Mouse (Mus musculus) CD4-positive helper T cell, adult 2 months (primary cell): ENCODE measurements around the gene Sptbn4.

Experiments used
- DNase-seq: peaks from one replicate; pipeline ENCODE4 v3.0.0-alpha.2; 2012; ENCODE audit warnings: low read depth, missing footprints, low spot score

Gene Sptbn4

DNA sequence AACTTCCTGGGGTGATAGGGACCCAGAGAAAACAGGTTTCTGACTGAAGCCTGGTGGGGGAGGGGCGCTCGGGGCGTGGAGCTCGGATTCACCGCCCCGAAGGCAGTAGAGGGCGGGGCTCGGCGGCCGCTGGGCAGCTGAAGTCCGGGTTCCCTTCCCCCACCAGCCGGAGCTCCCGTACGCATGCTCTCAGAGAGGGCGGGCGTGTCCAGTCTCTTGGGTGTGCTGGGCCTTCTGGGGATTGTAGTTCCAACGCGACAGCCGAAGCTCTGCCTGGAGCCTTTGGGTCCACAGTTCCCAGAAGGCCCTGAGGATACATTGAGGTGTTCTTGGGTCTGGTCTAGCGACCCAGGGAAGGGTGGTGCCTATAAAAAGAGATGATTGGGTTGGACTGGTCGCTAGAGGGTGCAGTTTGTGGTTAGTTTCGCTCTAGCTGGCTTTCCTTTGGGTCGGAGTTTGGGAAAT is 27.0 kb upstream of the Sptbn4 start:
- peak; percentile 98 for DNase-seq

DNA sequence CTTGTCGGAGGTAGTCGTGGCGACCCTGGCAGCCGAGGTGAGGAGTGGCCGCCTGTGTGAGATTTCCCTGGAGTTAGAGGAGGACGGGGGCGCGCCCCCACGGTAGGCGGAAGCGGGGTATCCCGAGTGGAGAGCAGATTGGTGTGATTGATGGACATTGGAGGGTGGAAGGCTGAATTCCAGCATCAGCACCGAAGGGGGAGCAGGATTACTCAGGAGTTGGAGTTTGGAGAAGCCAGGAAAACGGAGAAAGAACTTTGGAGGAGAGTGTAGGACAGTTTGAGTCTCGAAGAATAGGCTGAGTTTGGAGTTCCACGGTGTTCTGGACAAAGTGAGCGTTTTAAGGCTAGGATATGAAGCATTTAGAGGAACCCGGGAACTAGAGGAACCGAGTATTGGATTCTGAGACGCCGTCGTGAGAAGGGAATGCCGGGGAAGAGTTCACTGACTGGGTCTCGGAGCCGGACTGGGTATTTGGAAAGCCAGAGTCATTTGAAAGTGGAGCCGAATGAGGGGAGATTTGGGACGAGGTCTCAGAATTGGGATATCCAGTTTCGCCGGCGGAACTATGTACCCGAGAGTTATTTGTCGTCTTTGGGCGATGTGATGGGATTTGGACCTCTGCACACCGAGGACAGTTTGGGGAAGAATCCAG is 26.5 kb upstream of the Sptbn4 start:
- no peak for DNase-seq

DNA sequence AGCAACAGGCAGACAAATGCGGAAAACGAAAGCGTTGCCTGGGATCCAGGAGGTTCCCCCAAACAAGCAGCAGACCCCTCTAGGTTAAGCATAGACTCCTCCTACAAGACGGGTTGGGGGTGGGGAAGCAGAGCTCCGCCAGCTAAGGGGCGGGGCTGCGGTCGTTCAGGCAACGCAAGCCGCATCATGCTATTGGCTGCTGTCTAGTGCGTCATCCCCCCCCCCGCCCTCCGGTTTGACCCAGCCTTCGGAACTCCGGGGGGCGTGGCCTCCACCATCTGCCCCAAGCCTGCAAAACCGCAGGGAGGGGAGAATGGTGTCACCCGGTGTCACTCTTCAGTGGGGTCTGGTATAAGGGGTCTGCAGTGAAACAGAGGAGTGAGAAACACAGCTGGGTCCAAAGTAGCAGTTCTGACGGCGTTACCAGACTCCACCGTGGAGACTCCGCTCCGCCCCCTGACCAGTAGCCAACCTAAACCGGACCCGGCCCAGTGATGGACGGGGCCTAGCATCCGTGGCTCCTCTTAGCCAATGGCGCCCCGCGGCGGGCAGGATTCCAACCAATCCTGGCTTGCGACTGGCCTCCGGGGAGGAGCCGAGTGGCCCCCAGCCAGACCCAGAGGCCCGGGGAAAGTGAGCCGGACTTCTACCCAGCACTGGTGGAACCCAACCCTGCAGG is 25.8 kb upstream of the Sptbn4 start, which contains the start of gene Sertad3:
Gene Sertad3, plus strand, starts transcription at position 613 of the 679 bp plus-strand sequence.
- DNase-seq, result peak; percentile 99

DNA sequence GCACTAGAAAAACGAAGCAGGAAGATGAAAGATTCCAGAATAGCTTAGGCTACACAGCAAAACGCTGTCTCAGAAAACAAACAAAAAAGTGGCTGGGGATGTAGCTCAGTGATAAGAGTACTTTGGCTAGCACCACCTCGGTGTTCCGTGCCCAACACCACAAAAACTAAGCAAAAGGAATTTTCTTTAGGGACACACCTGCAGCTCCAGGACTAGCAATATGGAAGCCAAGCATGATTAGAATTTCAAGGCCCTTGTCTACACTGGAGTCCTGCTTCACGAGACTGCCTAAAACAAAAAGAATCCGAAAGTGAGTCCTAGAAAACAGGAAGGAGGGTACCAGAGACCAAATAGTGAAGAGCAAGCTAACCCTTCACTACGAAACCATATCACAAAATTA is 25.1 kb upstream of the Sptbn4 start:
- DNase-seq, result peak; percentile 53

DNA sequence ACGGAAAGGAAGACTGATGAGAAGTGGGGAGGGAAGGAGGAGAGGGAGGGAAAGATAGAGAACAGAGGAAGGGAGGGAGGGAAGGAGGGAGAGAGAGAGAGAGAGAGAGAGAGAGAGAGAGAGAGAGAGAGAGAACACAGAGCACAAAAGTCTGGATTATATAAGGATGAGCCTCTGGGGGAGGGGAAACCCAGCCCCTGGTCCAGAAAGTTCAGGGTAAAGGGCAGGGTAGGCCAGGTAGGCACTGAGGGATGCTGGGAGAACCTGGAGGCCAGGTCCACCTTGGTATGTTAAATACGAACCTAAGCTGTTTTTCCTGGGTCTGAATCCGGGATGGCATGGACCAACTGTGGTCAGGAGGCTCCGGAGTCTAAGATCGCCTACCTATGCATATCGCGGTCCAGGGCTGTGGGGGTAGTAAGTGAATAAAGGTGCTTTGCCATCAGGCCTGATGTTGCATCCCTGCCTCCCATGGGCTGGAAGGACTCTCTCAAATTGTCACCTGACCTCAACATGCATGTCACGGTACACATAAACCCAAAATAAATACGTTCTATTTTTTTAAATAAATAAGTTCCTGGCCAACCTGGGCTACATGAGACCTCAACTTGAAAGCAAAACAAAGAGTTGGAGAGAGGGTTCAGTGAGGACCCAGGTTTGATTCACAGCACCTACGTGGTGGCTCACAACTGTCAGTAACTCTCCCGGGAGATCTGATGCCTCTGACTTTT is 24.1 kb upstream of the Sptbn4 start:
- peak; percentile 11 for DNase-seq

DNA sequence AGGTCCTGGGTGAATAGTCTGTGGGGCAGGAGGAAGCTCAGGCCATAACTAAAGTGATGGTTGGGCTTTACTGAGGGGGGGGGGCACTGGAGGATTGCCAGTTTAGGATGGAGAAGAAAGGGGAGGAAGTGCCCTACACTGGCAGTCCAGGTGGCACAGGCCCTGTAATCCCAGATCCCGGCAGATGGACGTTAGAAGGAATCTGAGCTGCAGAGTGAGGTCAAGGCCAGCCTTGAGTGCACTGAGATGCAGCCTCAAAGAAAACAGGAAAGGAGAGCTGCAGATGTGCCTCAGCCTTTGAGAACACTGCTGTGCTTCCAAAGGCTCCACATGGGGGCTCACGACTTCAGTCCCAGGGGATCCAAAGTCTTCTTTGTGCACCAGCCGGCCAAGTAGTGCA is 20.2 kb upstream of the Sptbn4 start:
- no peak for DNase-seq

DNA sequence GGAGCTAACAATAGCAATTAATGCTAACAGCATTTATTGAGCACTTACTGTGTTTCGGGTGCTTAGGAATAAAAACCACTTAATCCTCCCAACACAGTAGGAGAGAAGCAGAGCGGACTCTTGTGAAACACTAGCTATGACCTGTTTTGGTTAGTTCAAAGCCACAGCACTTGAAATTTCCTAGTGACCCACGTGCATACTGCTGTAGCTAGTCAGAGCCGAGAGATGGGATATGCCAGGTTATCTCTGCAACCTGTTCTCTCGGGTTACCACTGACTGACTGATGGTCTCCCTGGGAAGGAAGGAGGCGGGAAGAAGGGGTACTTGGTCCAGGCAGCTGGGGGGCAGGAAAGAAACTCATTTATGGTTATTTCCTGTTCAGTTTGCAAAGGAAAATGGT is 13.0 kb upstream of the Sptbn4 start:
- DNase-seq, result no peak

DNA sequence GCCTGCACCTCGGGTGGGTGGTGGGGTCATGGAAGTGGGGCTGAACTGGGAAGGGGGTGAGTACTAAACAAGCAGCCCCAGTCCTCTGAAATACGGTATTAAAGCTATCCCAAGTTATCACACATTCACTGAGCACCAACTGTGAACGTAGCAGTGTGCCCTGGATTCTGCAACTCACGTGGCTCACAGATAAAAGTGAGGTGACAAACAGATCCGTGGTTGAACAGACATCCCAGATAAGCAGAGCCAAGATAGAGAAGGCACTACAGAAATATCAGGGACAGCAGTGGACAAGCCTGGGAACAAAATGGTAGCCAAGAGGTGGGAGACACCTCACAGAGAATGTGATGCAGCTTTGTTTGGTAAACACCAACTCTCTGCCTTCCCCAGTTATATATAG is 12.2 kb upstream of the Sptbn4 start:
- no peak for DNase-seq

DNA sequence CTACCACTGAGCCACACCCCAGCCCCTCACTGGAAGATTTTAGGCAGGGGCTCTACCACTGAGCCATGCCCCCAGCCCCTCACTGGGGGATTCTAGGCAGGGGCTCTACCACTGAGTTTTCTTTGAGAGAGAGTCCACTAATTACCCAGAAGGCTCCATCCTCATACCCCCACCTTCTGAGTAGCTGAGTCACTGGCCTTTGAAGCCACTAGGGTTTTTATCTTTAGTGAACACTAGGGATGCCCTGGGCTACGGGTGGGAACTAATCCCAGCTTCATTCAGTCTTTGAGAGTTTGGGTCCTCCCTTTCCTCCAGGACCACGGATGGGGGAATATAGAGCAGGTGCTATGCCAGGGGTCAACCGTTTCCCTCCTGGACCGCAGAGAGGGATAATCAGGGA is 11.1 kb upstream of the Sptbn4 start:
- DNase-seq, result no peak

DNA sequence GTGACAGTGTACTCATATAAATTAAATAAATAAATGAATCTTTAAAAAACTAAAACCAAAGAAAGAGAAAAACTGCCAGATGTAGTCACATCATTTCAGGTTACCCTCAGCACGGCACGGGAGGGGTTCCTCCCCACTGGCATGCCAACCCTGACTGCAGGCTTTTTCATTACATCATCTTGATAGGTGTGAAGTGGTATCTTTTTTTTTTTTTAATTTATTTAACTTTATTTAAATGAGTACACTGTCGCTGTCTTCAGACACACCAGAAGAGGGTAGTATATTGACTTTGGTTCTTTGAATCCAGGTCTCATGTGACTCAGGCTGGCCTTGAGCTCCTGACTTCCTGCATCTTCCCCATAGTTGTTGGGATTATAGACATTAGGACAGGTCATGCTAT is 7.8 kb upstream of the Sptbn4 start:
- DNase-seq, result no peak

DNA sequence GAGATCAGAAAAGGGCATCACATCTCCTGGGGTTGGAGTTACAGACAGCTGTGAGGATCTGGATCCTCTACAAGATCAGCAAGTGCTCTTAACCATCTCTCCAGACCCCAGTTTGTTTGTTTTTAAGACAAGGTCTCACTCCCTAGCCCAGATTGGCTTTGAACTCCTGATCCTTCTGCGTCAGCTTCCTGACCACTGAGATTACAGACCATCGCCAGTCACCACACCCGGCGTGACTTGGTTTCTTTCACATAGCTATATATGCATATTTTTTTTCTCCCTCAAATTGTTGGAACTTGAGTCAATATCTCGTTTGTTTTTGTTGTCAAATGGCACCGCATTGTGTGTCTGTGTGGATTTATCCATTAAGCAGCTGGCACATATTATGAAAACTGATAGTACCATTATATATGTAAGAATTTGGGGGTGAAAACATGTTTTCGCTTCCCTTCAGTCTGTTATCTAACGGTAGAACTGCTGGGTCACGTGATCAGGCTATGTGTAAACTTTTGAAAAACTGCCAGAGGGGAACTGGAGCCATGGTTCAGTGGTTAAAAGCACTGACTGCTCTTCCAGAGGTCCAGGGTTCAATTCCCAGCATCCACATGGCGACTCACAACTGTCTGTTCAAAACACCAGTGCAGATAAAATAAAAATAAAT is 7.1 kb upstream of the Sptbn4 start:
- DNase-seq, result no peak

DNA sequence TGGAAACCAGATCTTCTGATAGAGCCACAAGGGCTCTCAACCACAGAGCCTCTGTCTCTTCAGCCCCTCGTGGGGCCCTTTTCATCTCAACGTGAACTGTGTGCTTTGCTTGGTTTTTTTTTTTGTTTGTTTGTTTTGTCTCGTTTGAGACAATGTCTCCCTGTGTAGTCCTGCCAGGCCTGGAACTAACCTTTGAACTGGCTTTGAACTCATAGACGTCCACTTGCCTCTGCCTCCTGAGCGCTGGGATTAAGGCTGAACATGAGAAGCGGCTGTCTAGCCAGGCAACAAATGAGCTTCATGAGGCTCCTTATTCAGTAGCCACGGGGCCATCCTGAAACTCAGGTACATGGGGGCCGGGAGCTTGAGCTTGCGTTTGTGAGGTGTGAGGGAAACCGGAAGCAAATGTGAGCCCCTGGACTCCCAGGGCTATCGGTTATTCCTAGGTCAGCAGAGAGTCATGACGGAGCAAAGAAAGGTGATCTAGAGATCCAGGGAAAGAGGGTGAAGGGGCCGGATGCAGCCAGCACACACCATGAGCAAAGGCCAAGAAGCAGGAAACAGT is 4.8 kb upstream of the Sptbn4 start:
- DNase-seq, result no peak

DNA sequence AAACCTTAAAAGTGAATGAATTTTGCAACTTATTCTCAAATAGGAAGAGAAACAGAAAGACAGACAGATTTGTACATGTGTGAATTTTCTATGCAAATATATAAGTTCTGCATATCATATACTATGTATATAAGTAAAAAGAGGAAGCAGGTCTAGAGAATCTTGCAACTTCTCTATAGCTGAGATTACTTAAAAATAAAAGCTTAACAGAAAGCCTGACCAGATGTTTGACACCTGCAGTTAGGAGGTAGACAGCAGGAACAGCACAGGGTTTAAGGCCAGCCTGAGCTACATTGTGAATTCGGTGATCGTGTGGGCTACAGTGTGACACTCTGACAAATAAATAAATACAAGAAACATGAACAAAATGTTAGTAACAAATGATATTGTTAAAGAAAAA is 3.9 kb upstream of the Sptbn4 start:
- no peak for DNase-seq

DNA sequence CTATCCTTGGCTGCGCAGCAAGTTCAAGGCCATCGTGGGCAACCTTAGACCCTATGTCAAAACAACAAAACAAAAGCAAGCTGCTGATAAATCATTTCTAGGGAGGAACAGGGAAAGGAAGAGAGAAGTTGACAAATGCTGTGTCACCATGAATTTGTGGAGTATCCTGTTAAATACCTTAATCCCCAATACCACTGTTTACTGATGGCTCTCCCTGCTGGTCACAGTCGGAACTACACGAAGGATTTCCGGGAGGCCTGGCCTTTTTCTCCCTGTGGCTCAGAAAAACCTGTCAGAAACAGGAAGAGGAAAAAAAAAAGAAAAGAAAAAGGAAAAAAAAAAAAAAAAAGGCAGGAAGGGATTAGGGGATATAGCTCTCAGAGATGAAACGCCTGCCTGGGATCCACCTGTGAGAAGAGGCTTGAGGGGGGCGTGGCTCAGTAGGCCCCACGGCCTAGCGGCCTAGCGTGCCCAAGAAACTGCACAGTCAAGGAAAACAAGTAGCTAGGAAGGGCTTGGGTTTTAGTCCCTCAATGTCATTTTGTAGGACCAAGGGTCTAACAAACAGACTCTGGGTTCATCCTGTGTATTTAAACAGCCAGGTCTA is 1.9 kb upstream of the Sptbn4 start:
- peak; percentile 44 for DNase-seq

DNA sequence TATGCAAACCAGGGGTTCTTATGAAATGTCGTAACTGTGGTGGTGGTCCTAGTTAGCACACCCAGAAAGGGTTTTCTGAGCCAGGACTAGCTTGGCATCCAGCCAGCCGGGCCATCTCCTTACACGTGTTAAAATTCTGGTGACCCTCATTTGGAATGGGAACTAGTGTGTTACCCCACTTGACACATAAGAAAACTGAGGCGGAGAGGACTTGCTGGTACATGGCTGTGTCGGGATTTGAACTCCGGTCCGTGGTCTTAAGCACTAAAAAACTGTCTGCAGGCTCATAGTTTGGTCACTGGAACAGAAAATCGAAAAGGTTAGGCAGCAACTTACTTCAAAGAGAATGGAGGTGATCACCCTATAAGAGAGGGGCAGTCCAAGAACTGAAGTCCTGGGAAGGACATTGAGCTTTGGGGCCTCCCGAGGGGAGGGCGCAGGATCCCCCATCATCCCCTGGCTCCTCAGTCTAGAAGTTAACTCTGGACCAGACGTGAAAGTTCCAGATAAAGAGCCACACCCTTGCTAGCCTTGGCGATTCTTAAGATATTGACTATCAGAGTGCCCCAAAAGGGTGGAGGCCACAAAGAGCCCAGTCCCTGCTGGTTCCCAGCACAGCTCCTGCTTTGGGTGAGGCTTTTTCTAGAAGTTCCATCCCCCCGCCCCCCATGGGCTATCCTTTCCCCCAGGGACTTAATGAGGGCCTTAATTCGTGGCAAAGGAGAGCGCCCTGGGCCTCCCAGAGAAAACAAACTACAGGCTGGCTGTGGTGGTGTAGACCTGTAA is 1.1 kb upstream of the Sptbn4 start:
- DNase-seq, result no peak

DNA sequence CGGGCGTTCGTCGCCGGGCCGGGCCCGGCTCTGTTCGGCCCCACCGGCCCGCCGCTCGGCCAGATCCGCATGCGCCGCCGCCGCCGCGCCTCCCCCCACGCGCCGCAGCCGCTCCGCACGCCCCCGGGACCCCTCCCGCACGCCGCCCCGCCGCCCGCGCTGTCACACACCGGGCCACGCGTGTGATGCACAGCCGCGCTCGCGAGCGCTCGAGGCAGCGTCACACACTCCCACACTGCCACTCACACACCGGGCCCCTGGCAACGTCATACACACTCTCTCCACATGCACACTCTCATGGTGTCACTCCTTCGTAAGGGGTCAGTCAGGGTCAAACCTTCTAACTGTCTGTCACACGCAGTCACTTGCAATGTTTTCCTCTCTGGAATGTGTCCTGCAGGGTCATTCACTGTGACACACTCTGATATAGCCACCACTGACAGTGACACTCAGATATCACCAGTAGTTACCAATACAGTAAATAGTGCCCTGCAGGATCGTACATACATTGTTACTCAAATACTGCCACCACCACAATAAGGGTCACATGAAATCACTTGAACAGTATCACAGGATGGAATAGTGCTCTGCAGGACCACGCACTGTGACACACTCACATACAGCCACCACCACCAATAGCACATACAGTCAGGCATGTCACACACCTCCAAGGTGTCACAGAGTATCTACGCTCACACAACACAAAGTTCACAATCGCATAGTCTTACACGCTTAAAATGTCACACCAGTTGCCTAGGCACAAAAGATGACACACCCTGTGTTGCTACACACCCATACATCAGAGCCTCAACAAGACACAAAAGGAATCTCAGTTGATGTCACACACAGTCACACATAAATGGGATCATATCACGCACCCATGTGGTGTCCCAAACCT is 716 bp downstream of the Sptbn4 start:
- DNase-seq, result peak; percentile 69

DNA sequence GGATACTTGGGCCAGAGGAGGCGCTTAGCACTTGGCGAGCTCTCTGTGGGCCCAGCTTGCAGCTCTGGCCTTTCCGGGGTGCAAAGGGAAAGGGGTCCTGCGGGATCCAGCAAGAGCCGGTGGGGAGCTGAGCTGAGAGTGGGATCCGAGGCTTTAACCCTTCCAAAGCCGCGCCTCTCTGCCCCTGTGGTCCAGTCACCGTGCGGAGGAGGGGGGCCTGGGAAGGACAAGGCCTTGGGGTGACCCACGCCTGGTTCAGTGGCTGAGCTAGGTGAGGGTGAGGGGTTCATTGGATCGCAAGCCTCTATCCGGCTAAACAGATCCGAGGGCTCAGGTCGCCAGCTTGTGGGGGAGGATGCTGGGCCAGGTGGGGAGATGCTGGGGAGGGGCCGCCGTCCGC is 1.4 kb downstream of the Sptbn4 start:
- DNase-seq, result no peak

DNA sequence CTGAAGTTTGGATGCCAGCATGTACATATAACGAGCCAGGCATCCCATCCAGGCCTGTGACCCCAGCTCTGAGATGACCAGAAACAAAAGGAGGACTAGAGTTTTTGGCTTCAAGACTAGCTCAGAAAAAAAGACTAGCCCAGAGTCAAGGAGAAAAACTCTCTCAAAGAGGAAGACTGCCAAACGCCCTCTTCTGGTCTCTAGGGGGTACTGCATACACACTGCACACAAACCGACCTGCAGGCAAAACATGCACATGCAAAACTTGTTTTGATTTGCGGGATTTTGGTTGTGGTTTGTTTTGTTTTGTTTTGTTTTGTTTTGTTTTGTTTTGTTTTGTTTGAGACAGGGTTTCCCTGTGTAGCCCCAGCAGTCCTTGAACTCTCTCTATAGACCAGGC is 7.5 kb downstream of the Sptbn4 start:
- DNase-seq, result no peak

DNA sequence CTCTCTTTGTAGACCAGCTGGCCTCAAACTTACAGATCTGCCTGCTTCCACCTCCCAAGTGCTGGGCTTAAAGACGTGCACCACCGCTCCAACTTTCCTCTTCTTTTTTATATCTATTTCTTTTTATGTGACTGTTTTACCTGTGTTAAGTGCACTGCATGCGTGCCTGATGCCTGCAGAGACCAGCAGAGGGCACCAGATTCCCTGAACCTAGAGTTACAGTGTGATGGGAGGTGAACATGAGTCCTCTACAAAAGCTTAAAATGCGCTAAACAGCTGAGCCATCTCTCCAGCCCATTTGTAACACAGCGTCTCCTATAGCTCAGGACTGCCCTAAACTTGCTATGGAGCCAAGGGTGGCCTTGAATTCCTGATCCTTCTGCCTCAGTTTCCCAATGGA is 9.9 kb downstream of the Sptbn4 start:
- DNase-seq, result peak; percentile 65

DNA sequence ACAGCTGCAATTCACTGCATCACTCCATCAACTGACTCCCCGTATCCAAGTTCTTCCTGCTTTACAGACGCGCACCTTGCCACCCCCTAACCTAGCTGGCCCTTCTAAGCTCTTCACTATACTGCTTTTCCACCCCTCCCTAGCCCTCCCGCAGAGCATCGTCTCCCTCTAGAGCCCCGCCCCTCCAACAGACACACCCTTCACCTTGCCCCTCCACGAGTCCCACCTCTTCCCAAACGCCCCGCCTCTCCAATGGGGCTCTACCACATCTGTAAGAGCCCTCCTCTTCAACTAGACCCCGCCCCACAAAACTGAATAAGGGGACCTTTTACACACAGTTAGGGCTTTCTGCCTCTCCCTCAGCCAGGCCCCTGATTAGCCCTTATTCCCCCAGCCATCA is 13.7 kb downstream of the Sptbn4 start:
- no peak for DNase-seq
